Mouse (Mus musculus): ENCODE data around the gene Serpina3j. TPM values are rescaled to one million over a fixed set of nuclear protein-coding genes. Genes with fewer than 3 reads are reported as not detected.
"Not testable (repeated sequence)": the region's sequence is repeated elsewhere in the genome, so short reads cannot be mapped to it uniquely, and the experiment has no call there.

Serpina3j gene
- polyA plus RNA-seq, 1 experiment from 2014 or later: not detected

DNA sequence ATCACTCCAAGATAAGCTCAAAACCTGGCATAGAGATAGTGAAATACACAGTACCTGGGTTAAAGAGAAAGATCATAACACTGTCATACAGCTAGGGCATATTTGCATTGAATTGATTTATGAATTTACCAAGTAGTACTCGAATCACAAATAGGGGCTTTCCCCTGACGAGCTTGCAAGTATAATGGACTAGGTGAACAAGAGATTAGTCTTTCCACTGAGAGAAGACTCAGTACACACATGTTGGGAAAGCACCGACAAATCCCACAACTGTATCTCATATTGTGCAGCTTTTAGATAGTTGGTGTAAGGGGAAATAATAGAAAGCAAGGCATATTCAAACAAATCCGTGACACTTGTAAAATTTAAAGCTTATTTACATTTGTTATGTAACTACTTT is 8.4 kb upstream of the Serpina3j start:
- 80% methylated on average over 4 of the region's 4 CpGs for WGBS

DNA sequence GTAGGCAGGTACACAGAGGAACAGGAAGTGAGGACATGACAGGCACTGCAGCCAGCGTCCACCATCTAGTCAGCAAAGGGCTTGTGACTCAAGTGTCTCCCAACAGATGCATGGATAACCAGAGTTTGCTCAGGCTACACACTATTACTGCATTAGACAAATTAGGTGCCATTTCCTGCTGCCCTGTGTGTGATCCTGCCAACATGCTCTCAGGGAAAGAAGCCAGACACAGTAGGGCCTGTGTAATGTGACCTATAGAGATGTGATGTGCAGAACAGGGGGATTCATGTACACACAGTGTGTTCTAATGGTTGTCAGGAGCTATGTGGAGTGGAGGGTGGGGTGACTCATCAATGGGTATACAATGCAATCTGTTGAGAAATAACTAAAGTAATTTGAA is 8.1 kb downstream of the Serpina3j start:
- H3K9me3 ChIP-seq (replicated peaks; ENCODE audit: control insufficient read depth, low read length, poor library complexity, severe bottlenecking): 0 out of 2 replicates have a peak, but pooled peaks cover 2% of the 10 kb centered on the region
- no peaks in the 10 kb centered on the region for H3K27me3 ChIP-seq (ENCODE audit: control insufficient read depth, insufficient read depth, low read depth, low read length)
- no peak overlapping the region for H3K9ac ChIP-seq (ENCODE audit: low read depth, low read length)
- no peak overlapping the region for H3K4me3 ChIP-seq (ENCODE audit: low read depth, low read length)
- no peak overlapping the region for H3K27ac ChIP-seq (ENCODE audit: low read length)
- H3K4me1 ChIP-seq (ENCODE audit: control insufficient read depth, insufficient read depth, low read length): no peaks in the 10 kb centered on the region
- ATAC-seq: no peak
- no peak overlapping the region for H3K4me2 ChIP-seq (ENCODE audit: low read length)
- WGBS: 78% methylated on average over 1 of the region's 1 CpGs
- H3K36me3 ChIP-seq (ENCODE audit: control insufficient read depth, insufficient read depth, low read length): no peaks in the 10 kb centered on the region

More for the DNA sequence above, 8.4 kb upstream of the Serpina3j start:
- H3K9ac ChIP-seq (ENCODE audit: low read depth, low read length): no peak overlapping the region
- no peaks in the 10 kb centered on the region for H3K27me3 ChIP-seq (ENCODE audit: control insufficient read depth, insufficient read depth, low read depth, low read length)
- no peak overlapping the region for H3K4me3 ChIP-seq (ENCODE audit: low read depth, low read length)
- no peaks in the 10 kb centered on the region for H3K4me1 ChIP-seq (ENCODE audit: control insufficient read depth, insufficient read depth, low read length)
- H3K27ac ChIP-seq (ENCODE audit: low read length): no peak overlapping the region
- H3K4me2 ChIP-seq (ENCODE audit: low read length): no peak overlapping the region
- ATAC-seq: no peak
- no peaks in the 10 kb centered on the region for H3K9me3 ChIP-seq (replicated peaks; ENCODE audit: control insufficient read depth, low read length, poor library complexity, severe bottlenecking)
- H3K36me3 ChIP-seq (ENCODE audit: control insufficient read depth, insufficient read depth, low read length): no peaks in the 10 kb centered on the region

DNA sequence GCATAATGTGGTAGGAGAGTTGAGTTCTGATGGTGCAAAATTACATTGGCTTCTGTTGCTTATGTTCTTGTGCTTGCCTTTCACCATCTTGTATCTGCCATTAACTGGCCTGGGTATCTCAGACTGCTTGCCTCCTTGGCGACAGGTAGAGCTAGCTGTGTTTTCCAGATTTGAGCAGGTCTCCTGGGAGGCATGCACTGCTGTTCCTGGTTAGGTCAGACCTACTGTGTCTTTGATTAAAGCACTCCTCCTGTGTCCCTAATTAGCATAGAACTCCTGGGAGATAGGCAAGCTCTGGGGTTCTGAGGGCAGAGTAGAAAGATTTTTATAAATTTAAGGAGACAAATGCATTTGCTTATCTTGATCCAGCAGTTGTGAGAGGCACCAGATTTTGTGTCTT is 17.3 kb downstream of the Serpina3j start:
- Histone ChIP-seq H3K4me2 (ENCODE audit: low read length) (no peak overlapping the region), H3K27ac (ENCODE audit: low read length) (no peak overlapping the region), H3K4me1 (ENCODE audit: control insufficient read depth, insufficient read depth, low read length) (no peaks in the 10 kb centered on the region), H3K27me3 (ENCODE audit: control insufficient read depth, insufficient read depth, low read depth, low read length) (no peaks in the 10 kb centered on the region), H3K9ac (ENCODE audit: low read depth, low read length) (no peak overlapping the region), H3K4me3 (ENCODE audit: low read depth, low read length) (no peak overlapping the region), H3K9me3 (replicated peaks; ENCODE audit: control insufficient read depth, low read length, poor library complexity, severe bottlenecking) (no peaks in the 10 kb centered on the region), H3K36me3 (ENCODE audit: control insufficient read depth, insufficient read depth, low read length) (no peaks in the 10 kb centered on the region)
- WGBS: 50% methylated on average over 1 of the region's 1 CpGs
- ATAC-seq: no peak

DNA sequence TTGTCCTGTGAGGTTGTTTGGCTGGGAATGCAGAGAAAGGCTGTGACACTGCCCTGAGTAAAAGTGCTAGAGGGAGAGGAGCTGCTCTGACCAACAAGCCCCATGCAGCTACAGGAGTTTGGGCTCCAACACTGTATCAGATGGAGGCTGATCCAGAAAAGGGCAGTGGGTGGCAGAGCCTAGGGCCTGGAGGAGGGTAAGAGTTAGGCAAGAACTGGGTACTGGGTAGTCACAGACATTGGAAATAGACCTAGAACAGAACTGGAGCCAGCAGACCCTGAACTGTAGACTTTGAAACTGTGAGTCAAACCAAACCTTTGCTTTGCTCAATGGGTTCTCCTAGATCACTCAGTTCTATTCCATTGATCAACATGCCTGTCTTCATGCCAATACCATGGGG is 22.5 kb downstream of the Serpina3j start:
- H3K4me3 ChIP-seq (ENCODE audit: low read depth, low read length); ATAC-seq; H3K36me3 ChIP-seq (ENCODE audit: control insufficient read depth, insufficient read depth, low read length); H3K9ac ChIP-seq (ENCODE audit: low read depth, low read length); H3K9me3 ChIP-seq (replicated peaks; ENCODE audit: control insufficient read depth, low read length, poor library complexity, severe bottlenecking); H3K4me2 ChIP-seq (ENCODE audit: low read length); H3K4me1 ChIP-seq (ENCODE audit: control insufficient read depth, insufficient read depth, low read length); H3K27me3 ChIP-seq (ENCODE audit: control insufficient read depth, insufficient read depth, low read depth, low read length); H3K27ac ChIP-seq (ENCODE audit: low read length): not testable (repeated sequence)

DNA sequence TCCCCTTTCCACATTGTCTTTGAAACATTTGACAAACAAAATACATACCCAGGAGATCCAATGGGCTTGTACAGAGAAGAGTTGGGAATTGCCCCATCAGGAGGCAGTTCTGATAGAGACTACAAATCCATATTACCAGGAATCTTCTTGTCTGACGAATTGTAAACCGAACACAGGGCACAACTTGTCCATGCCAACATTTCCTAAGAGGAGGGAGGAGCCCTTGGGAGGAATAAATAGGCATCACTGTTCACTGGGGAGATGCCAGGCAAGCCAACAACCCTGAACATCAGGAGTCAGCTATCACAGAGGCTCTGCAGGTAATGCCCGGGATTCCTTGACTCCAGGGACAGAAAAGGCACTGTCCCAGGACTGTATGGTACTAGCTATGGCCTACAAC is 23.9 kb downstream of the Serpina3j start, which contains the start of the genes Serpina3k and Serpina3m:
Serpina3k (plus strand) TSS at position 261 of the 400 bp plus-strand sequence.
Serpina3m (plus strand) TSS at position 261 of the 400 bp plus-strand sequence.
- H3K4me3 ChIP-seq (ENCODE audit: low read depth, low read length); H3K27me3 ChIP-seq (ENCODE audit: control insufficient read depth, insufficient read depth, low read depth, low read length); H3K4me1 ChIP-seq (ENCODE audit: control insufficient read depth, insufficient read depth, low read length); ATAC-seq; H3K4me2 ChIP-seq (ENCODE audit: low read length); H3K9me3 ChIP-seq (replicated peaks; ENCODE audit: control insufficient read depth, low read length, poor library complexity, severe bottlenecking); H3K27ac ChIP-seq (ENCODE audit: low read length); H3K9ac ChIP-seq (ENCODE audit: low read depth, low read length); H3K36me3 ChIP-seq (ENCODE audit: control insufficient read depth, insufficient read depth, low read length): not testable (repeated sequence)
- WGBS: 78% methylated on average over 3 of the region's 3 CpGs

DNA sequence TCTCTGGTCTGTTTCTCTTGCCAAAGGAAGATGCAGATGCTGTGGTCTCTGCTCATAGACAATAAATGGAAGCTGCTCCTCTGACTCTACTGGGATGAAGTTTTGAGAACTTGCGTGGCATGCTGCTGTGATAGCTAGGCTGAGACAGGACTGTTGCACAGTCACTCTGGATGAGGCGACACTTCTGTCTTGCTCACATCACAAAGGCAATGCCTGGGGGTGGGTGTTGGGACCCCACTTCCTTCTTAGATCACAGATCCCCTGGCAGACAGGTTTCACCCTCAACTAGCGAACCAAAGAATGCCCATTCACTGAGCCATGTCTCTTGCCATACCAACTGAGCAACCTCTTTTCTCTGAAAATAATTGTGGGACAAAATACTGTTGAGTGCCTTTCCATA is 24.4 kb downstream of the Serpina3j start:
- H3K27me3 ChIP-seq (ENCODE audit: control insufficient read depth, insufficient read depth, low read depth, low read length): no peaks in the 10 kb centered on the region
- no peak overlapping the region for H3K4me3 ChIP-seq (ENCODE audit: low read depth, low read length)
- no peak for ATAC-seq
- no peaks in the 10 kb centered on the region for H3K9me3 ChIP-seq (replicated peaks; ENCODE audit: control insufficient read depth, low read length, poor library complexity, severe bottlenecking)
- no peaks in the 10 kb centered on the region for H3K4me1 ChIP-seq (ENCODE audit: control insufficient read depth, insufficient read depth, low read length)
- no peak overlapping the region for H3K27ac ChIP-seq (ENCODE audit: low read length)
- whole genome bisulfite sequencing: 95% methylated on average over 3 of the region's 3 CpGs
- H3K9ac ChIP-seq (ENCODE audit: low read depth, low read length): no peak overlapping the region
- no peaks in the 10 kb centered on the region for H3K36me3 ChIP-seq (ENCODE audit: control insufficient read depth, insufficient read depth, low read length)
- no peak overlapping the region for H3K4me2 ChIP-seq (ENCODE audit: low read length)

DNA sequence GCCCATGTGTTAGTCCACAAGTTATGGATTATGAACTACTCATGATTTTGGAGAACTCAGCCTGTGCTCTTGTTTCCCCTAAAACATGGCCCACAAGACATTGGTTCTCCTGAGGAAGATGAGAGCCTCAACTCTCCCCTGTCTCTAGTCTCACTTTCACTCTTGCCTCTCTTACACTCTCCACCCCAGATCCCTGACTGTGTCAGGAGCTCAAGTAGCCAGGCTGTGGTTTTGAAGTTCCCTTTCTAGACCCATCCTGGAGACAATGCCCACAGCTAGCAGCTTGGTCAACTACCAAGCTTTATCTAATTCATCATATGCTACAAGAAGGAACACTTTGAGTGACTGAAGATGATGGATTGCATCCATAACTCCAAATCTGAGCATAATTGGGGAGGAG is 28.1 kb downstream of the Serpina3j start:
- ATAC-seq; H3K4me1 ChIP-seq (ENCODE audit: control insufficient read depth, insufficient read depth, low read length); H3K36me3 ChIP-seq (ENCODE audit: control insufficient read depth, insufficient read depth, low read length); H3K9me3 ChIP-seq (replicated peaks; ENCODE audit: control insufficient read depth, low read length, poor library complexity, severe bottlenecking); H3K27me3 ChIP-seq (ENCODE audit: control insufficient read depth, insufficient read depth, low read depth, low read length); H3K27ac ChIP-seq (ENCODE audit: low read length); H3K4me3 ChIP-seq (ENCODE audit: low read depth, low read length); H3K4me2 ChIP-seq (ENCODE audit: low read length); H3K9ac ChIP-seq (ENCODE audit: low read depth, low read length): not testable (repeated sequence)

DNA sequence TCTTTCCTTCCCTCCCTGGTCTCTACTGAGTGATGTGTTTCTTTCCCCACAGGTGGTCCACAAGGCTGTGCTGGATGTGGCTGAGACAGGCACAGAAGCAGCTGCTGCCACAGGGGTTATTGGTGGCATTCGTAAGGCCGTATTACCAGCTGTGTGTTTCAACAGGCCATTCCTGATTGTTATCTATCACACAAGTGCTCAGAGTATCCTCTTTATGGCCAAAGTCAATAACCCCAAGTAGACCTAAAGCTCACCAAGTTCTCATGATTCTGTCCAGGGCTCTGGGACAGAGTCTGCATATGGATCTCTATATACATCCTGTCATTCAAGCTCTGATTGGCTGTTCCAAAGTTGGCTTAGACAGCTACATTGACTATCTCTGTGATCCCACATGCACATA is 30.8 kb downstream of the Serpina3j start:
- no peak overlapping the region for H3K4me3 ChIP-seq (ENCODE audit: low read depth, low read length)
- WGBS: 91% methylated on average over 2 of the region's 2 CpGs
- no peaks in the 10 kb centered on the region for H3K36me3 ChIP-seq (ENCODE audit: control insufficient read depth, insufficient read depth, low read length)
- H3K27ac ChIP-seq (ENCODE audit: low read length): no peak overlapping the region
- H3K4me1 ChIP-seq (ENCODE audit: control insufficient read depth, insufficient read depth, low read length): no peaks in the 10 kb centered on the region
- no peaks in the 10 kb centered on the region for H3K27me3 ChIP-seq (ENCODE audit: control insufficient read depth, insufficient read depth, low read depth, low read length)
- no peak for ATAC-seq
- H3K4me2 ChIP-seq (ENCODE audit: low read length): no peak overlapping the region
- no peaks in the 10 kb centered on the region for H3K9me3 ChIP-seq (replicated peaks; ENCODE audit: control insufficient read depth, low read length, poor library complexity, severe bottlenecking)
- H3K9ac ChIP-seq (ENCODE audit: low read depth, low read length): no peak overlapping the region

DNA sequence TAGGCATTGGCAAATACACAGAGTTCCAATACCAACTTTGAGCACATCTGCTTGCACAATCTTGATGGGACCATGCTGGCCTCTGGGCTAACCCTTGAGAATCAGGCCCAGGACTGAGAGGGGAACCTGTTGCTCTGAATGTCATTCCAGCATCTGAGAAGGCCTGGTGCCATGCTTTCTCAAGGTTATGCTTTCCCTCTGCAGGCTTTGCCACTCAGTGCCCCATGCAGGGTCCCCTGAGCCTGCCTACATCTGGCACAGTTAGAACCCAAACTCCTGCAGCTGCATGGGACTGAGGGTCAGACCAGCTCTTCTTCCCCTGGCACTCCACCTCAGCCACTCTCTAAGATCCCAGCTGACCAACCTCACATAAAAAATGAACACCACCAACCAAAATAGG is 31.4 kb downstream of the Serpina3j start:
- Histone ChIP-seq H3K9me3 (replicated peaks; ENCODE audit: control insufficient read depth, low read length, poor library complexity, severe bottlenecking) (no peaks in the 10 kb centered on the region), H3K4me2 (ENCODE audit: low read length) (no peak overlapping the region), H3K4me1 (ENCODE audit: control insufficient read depth, insufficient read depth, low read length) (no peaks in the 10 kb centered on the region), H3K27me3 (ENCODE audit: control insufficient read depth, insufficient read depth, low read depth, low read length) (no peaks in the 10 kb centered on the region), H3K4me3 (ENCODE audit: low read depth, low read length) (no peak overlapping the region), H3K27ac (ENCODE audit: low read length) (no peak overlapping the region), H3K9ac (ENCODE audit: low read depth, low read length) (no peak overlapping the region), H3K36me3 (ENCODE audit: control insufficient read depth, insufficient read depth, low read length) (no peaks in the 10 kb centered on the region)
- ATAC-seq: no peak

DNA sequence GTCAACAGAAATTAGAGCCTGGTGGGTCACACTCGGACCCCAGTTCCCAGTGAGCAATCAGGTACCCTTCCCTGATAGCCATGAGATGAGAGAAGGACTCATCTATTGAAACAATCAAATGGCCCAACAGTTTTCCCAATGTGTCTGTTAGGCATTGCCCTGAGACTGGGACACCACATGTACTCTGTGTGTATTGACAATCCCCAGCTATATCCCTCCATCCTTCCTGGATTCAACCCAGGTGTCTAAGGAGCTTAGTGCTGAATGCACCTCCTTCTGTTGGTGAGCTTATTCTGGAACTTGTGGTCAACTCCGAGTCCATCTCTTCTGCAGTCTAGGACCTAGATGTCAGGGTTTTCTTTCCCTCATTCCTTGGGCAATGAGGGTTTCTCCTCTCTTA is 32.7 kb downstream of the Serpina3j start:
- Histone ChIP-seq H3K36me3 (ENCODE audit: control insufficient read depth, insufficient read depth, low read length) (no peaks in the 10 kb centered on the region), H3K4me3 (ENCODE audit: low read depth, low read length) (no peak overlapping the region), H3K27ac (ENCODE audit: low read length) (no peak overlapping the region), H3K9ac (ENCODE audit: low read depth, low read length) (no peak overlapping the region), H3K4me1 (ENCODE audit: control insufficient read depth, insufficient read depth, low read length) (no peaks in the 10 kb centered on the region), H3K4me2 (ENCODE audit: low read length) (no peak overlapping the region), H3K27me3 (ENCODE audit: control insufficient read depth, insufficient read depth, low read depth, low read length) (no peaks in the 10 kb centered on the region), H3K9me3 (replicated peaks; ENCODE audit: control insufficient read depth, low read length, poor library complexity, severe bottlenecking) (no peaks in the 10 kb centered on the region)
- no peak for ATAC-seq
- 84% methylated on average over 2 of the region's 2 CpGs for WGBS

Data from midbrain, embryonic 16.5 days (tissue).